Mouse (Mus musculus): Measurements from ENCODE around the gene Syt17. TPM values are rescaled to one million over a fixed set of nuclear protein-coding genes. Genes with fewer than 3 reads are reported as not detected.
"Not testable (repeated sequence)": the region's sequence is repeated elsewhere in the genome, so short reads cannot be mapped to it uniquely, and the experiment has no call there.

Syt17 gene
- total RNA-seq, 2 experiments from 2014 or later, result 96.0 to 98.3 TPM

DNA sequence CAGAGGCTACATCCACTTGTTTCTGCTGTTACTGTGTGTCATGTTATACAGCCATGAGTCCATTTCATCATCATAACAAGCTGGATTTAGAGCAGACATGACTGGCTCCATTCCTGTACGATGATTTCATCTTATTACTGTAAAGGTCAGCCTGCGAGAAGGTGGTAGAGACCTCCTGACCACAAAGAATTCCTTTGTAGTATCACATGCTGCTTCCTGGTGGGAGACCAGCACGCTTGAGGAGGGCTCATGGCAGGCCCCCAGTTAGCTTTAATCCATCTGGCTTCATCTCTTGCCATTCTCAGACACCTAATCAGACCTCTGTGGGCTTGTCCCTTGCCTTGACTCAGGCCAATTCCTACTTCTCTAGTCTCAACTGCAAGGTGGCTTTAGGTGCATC is 85.8 kb downstream of the Syt17 start:
- no peak for DNase-seq (ENCODE audit: low spot score in 2 of 2)
- H3K27ac ChIP-seq, result no peak overlapping the region
- TF ChIP-seq CTCF (conservative IDR thresholded peaks at IDR 0.05), result no peak
- no peak overlapping the region for H3K4me3 ChIP-seq

DNA sequence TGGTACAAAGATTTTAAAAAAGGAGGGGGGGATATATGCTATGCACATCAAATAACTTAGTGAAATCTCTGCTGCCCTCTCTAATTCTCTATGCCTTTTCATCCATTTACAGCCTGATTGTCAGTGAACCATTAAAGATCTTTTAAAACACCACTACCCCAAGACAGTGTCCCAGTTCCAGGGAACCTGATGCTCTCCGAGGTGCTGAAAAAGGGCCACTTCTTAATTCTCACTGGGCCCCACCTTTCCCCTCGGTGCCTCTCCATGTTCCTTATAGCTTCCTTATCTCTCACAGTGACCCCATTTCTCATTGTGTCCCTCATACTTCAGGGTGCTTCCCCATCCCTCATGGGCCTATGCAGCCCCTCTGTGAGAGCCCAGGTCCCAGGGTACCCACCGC is 89.0 kb downstream of the Syt17 start:
- Histone ChIP-seq H3K27ac (no peak overlapping the region), H3K4me3 (no peak overlapping the region)
- DNase-seq (ENCODE audit: low spot score in 2 of 2), result no peak
- TF ChIP-seq CTCF (conservative IDR thresholded peaks at IDR 0.05), result no peak

DNA sequence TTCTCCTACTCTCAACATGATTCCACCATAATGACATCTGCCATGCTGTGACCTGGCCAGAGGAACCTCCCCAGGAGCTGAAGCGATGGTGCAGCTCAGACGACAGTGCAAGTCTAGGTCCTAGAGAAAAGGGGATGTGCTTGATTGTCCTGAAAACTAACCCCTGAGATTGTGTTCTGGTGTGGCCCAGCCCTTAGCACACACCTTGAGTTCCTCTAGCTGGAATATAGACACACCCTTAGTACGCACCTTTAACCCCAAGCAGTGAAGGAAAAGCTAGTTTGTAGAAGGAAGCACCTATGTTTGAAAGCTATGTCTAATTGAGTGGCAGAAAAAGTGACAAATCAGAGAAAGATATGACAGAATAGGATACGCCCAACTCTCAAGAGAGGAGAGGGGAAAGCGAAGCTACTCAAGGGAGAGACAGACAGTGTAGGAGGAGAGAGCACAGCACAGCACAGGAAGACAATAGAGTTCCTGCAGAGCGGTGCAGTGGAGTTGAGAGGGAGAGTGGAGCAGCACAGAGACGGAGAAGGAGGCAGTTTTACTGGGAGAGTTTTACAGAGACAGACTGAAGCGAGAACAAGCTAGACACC is 91.5 kb downstream of the Syt17 start:
- not testable (repeated sequence) for DNase-seq (ENCODE audit: low spot score in 2 of 2); H3K4me3 ChIP-seq; H3K27ac ChIP-seq

DNA sequence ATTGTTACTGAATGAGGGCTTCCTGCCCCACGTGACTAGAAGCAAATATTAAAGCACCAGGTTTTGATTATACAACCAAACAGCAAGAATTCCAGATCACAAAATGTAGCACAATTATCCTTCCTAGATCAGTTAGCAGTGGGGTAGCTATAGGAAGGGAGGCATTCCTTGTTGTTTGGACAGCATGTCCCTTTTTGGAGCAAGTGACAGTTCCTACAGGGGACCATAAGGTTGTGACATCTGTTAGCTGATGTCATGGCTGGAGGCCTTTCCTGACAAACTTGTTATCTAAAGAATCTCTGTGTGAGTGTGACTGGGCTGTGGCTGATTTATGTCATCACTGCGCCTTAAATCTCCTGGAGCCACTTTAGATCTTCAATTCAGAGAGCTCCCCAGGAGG is 97.2 kb downstream of the Syt17 start:
- Histone ChIP-seq H3K27ac (no peak overlapping the region), H3K4me3 (no peak overlapping the region)
- DNase-seq (ENCODE audit: low spot score in 2 of 2), result no peak
- no peak for TF ChIP-seq CTCF (conservative IDR thresholded peaks at IDR 0.05)

DNA sequence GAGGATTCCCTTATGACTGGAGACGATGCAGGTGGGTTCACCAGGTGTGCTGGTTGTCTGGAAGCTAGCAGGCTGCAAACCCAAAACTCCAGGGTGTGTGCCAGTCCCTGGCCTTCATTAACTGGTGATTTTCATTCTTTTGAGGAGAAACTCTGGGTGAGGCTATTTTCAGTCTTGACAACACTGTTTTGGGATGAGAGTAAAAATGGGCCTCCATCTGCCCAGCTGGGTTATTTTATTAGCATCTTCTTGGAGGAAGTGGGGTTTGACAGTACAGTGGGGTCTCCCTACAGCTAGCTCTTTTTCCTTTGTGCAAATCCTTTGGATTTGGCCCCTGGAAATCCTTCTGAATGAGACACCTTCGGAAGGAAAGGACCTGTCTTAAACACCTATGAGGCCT is 101.1 kb downstream of the Syt17 start:
- no peak for DNase-seq (ENCODE audit: low spot score in 2 of 2)
- no peak for TF ChIP-seq CTCF (conservative IDR thresholded peaks at IDR 0.05)
- Histone ChIP-seq H3K4me3 (no peak overlapping the region), H3K27ac (no peak overlapping the region)

GRCm38 (mm10) chr7:118346432-118346831 is 101.6 kb downstream of the Syt17 start:
- H3K27ac ChIP-seq, result no peak overlapping the region
- TF ChIP-seq CTCF (conservative IDR thresholded peaks at IDR 0.05), result no peak
- no peak overlapping the region for H3K4me3 ChIP-seq
- no peak for DNase-seq (ENCODE audit: low spot score in 2 of 2)

DNA sequence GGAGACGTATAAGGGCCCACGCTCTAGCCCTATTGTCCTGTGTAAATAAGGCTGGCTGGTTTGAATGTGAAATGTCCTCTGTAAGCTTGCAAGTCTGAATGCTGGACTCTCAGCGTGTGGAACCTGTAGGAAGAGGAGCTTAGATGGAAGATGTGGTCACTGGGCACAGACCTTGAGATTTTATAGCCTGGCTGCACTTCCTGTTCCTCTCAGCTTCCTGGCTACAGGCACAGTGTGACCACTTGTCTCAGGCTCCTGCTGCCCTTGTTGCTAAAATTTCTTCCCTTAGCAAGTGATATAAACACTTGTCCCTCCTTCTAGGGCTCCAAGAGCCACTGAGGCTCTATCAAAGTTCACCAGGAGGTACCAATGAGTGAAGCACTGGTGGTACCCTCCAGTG is 102.6 kb downstream of the Syt17 start:
- DNase-seq (ENCODE audit: low spot score in 2 of 2), result no peak
- Histone ChIP-seq H3K4me3 (no peak overlapping the region), H3K27ac (no peak overlapping the region)
- no peak for TF ChIP-seq CTCF (conservative IDR thresholded peaks at IDR 0.05)

GRCm38 (mm10) chr7:118344701-118345100 is 103.3 kb downstream of the Syt17 start:
- no peak for TF ChIP-seq CTCF (conservative IDR thresholded peaks at IDR 0.05)
- Histone ChIP-seq H3K4me3 (no peak overlapping the region), H3K27ac (no peak overlapping the region)
- DNase-seq (ENCODE audit: low spot score in 2 of 2), result no peak

Other genes starting within 250 kb of the Syt17 start
- gene Smg1, start 204.6 kb downstream of the Syt17 start, total RNA-seq (2021), result 10 to 100 TPM; 81.6 to 91.1 TPM
- gene Itpripl2, start 43.8 kb upstream of the Syt17 start, total RNA-seq (2021), result 1 to 10 TPM; 3.1 to 3.8 TPM
- 10 to 100 TPM; 35.3 to 35.4 TPM for gene Coq7, start 85.1 kb upstream of the Syt17 start, total RNA-seq (2021)
- 10 to 100 TPM; 15.0 to 16.8 TPM for gene Tmc7, start 136.5 kb upstream of the Syt17 start, total RNA-seq (2021)
- under 1 TPM; 0.32 to 0.69 TPM for gene Tmc5, start 149.1 kb upstream of the Syt17 start, total RNA-seq (2021)

Measured in layer of hippocampus, adult 2 months (tissue).